Mouse (Mus musculus) activated CD4-positive, CD25-positive, alpha-beta regulatory T cell, adult 9 weeks (primary cell): Measurements from ENCODE around the gene Csrp2. TPM values are rescaled to one million over a fixed set of nuclear protein-coding genes. Genes with fewer than 3 reads are reported as not detected.

Experiments used
- polyA plus RNA-seq: library from polyadenylated mRNA; unstranded; fragments of 100-300 nt; shearing (Covaris generic); gene quantifications from one replicate; pipeline ENCODE4 v1.2.1, GENCODE M21; 2017

The Csrp2 gene
- polyA plus RNA-seq = 7.9 TPM

DNA sequence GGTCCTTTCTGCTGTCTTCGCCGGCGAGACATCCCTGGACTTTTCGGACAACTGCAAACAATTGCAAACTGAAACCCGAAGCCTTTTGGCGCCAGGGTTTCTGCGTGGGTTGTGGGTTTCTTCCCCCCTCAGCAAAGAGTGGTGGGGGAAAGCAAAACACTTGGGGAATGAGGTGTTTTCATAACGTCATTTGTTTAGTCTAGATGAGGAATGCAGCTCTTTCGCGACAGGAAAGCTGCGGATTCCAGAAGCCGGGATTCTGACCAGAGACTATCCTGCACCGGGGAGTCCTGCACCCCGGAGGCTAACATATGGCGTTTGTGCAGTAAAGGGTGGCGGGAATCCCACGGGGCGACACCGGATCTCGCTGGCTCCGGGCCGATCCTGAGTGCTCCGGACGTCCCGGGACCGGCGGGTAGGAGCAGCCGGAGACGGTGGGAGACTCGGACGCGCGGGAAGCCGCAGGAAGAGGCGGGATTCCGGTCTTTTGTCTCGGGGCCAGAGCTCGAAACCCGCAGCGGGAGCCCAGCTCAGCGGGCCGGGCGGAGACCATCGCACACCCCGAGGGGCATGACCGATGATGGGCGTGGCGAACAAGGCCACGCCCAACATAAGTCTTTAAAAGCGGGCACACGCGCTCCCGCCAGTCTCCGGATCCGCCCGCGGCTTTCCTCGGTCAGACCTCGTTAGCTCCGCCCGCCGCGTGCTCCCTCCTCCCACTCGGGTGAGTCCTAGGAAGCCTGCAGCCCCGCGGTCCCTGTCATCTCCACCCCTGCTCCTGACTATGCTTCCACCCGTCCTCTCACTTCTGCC is at the start of gene Csrp2:
Gene Csrp2, plus strand, starts transcription at position 259 of the 813 bp plus-strand sequence.

Other genes with a start within 250 kb of the Csrp2 start
- 2.7 TPM for gene E2f7, start 174.3 kb upstream of the Csrp2 start, polyA plus RNA-seq
- gene Zdhhc17, start 90.4 kb downstream of the Csrp2 start, polyA plus RNA-seq = 39.7 TPM
- 14.7 TPM for gene Osbpl8, start 245.0 kb downstream of the Csrp2 start, polyA plus RNA-seq